Mouse (Mus musculus): ENCODE measurements at regions not wholly inside any gene's neighbourhood (a gene's known extent, or its start where the extent isn't known, plus 50 kb on each side); places are given as distances from the start of the nearest gene placed in this dataset.

DNA sequence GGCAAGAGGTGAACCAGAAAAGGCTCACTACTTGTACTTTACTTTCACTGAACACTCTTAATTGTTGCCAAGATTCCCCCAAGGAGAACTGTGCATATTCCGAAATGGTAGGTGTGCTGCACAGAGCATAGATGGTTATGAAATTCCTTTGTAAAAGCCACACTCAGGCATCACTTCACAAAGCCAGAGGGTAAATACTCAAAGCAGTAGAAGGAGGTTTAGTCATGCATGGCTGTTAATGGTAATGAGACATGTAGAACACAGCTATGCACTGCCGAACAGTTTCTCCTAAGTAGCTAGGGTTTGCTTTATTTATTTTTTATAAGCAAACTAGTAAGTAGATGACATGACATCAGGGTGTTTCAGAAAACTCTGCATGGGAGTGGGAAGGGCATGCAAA, 556.2 kb downstream of the Nedd1 start:
- H3K27ac ChIP-seq = no peak overlapping the region
- H3K4me3 ChIP-seq = no peak overlapping the region
- 59% methylated on average over 2 of the region's 2 CpGs for WGBS
- H3K36me3 ChIP-seq = no peaks in the 10 kb centered on the region
- H3K4me1 ChIP-seq = peaks cover 10% of the 10 kb centered on the region; the same call in 1 of the 2 replicates
- no peak overlapping the region for H3K4me2 ChIP-seq
- H3K9me3 ChIP-seq = no peaks in the 10 kb centered on the region
- peaks cover 44% of the 10 kb centered on the region for H3K27me3 ChIP-seq
- no peak for ATAC-seq (ENCODE audit: insufficient number of reproducible peaks, insufficient read depth, low FRiP score, low TSS enrichment, low read depth)
- no peak overlapping the region for H3K9ac ChIP-seq

DNA sequence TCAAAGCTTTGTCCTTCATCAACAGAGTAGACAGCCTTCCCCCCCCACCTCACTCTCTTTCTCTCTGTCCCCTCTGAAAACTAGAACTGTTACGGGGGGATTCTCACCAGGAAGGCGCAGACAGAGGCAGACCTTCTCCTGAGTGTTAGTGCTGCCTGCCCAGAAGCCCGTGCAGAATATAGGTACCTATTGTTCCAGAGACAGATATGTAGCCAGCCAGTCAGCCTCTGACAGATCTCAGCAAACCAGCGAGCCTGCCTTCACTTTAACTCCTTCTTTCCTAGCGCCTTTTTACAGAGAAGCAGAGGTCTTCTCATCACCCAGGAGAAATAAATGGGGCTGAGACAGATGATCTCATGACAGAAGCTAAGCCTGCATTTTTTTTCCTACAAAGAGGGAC, 557.2 kb downstream of the Nedd1 start:
- no peak overlapping the region for H3K9ac ChIP-seq

DNA sequence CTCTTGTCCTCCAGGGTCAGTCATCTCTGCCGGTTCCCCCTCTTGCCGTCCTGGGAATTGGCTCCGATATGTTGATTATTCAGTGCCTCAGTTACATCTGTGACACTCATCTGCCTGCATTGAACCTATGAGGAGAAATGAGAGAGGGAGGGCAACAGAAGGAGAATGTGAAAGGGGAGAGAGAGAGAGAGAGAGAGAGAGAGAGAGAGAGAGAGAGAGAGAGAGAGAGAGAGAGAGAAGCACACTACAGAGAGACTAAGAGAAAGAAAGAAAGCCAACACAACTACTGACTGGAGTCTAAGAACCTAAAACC, 557.6 kb downstream of the Nedd1 start:
- H3K27me3 ChIP-seq = peaks cover 44% of the 10 kb centered on the region
- no peaks in the 10 kb centered on the region for H3K36me3 ChIP-seq
- H3K27ac ChIP-seq = no peak overlapping the region
- no peak overlapping the region for H3K9ac ChIP-seq
- H3K4me2 ChIP-seq = 0 out of 2 replicates have a peak overlapping the region, but pooled peaks have one; percentile 5
- ATAC-seq (ENCODE audit: insufficient number of reproducible peaks, insufficient read depth, low FRiP score, low TSS enrichment, low read depth) = no peak
- H3K9me3 ChIP-seq = no peaks in the 10 kb centered on the region
- H3K4me1 ChIP-seq = peaks cover 10% of the 10 kb centered on the region; the same call in 1 of the 2 replicates
- 39% methylated on average over 3 of the region's 3 CpGs for WGBS
- no peak overlapping the region; the same call in 1 of the 2 replicates for H3K4me3 ChIP-seq

More for the DNA sequence above, 557.2 kb downstream of the Nedd1 start:
- Histone ChIP-seq H3K36me3 (no peaks in the 10 kb centered on the region), H3K27ac (no peak overlapping the region), H3K27me3 (peaks cover 44% of the 10 kb centered on the region), H3K4me1 (peaks cover 10% of the 10 kb centered on the region; the same call in 1 of the 2 replicates), H3K9me3 (no peaks in the 10 kb centered on the region), H3K4me2 (0 out of 2 replicates have a peak overlapping the region, but pooled peaks have one; percentile 5), H3K4me3 (no peak overlapping the region; the same call in 1 of the 2 replicates)
- no peak for ATAC-seq (ENCODE audit: insufficient number of reproducible peaks, insufficient read depth, low FRiP score, low TSS enrichment, low read depth)
- WGBS = 20% methylated on average over 5 of the region's 5 CpGs

DNA sequence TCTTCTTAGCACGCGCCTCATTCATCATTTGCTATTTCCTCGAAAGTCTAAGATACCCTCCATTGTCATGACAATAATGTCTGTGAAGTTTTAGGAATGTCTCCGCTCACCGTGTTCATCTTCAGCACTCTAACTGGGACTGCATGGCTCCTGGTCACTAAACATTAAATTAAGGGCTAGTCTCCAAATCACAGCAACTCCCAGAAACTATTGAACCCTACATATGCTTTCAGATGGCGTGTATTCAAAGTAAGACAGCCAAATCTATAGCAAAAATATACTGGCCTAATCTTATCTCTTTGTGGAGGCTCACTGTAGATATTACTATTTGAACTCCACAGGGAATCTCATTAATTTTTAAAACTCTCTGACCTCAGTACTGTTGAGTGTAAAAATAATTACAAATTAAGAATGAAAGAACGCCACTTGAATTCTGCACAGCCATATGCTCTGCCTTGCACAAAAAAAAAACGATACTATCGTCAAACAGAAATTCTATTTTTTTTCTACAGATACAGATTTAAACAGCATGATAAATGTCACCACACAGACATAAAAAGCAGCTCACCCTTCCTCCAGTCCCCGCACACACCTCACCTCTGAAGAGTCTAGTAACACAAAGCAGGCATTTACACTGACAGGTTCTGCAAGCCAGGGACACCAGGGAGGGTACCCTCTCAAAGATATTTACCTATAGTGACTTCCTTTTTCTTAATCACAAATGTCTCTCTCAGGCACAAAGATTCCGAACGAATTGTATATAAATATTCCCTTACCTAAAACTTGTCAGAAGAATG, 558.2 kb downstream of the Nedd1 start:
- Histone ChIP-seq H3K36me3 (no peaks in the 10 kb centered on the region), H3K27ac (no peak overlapping the region), H3K4me1 (peaks cover 10% of the 10 kb centered on the region; the same call in 1 of the 2 replicates), H3K9me3 (no peaks in the 10 kb centered on the region), H3K9ac (no peak overlapping the region), H3K4me2 (no peak overlapping the region), H3K4me3 (no peak overlapping the region), H3K27me3 (peaks cover 44% of the 10 kb centered on the region)
- 69% methylated on average over 12 of the region's 12 CpGs for WGBS
- no peak for ATAC-seq (ENCODE audit: insufficient number of reproducible peaks, insufficient read depth, low FRiP score, low TSS enrichment, low read depth)

DNA sequence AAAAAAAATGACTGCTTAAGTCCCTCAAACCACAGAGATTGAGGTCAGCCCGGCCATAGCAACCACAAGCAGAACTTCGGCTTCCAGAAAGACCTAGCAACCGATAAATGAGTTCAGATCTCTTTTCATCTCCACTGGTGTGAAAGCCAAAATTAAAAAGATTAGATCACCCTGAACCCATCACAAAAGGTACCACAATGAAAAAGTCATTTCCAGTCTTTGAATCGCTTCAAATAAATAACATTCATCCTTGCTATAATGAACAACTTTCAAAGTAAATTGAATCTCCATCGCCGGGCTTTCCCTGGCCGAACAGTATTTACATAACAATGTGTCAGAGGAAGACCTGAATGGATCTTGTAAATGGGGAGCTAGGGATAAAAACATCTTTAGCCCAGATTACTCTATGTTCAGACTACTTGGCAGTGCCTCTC, 559.1 kb downstream of the Nedd1 start:
- ATAC-seq (ENCODE audit: insufficient number of reproducible peaks, insufficient read depth, low FRiP score, low TSS enrichment, low read depth) = no peak
- peak overlapping the region; percentile 79 for H3K4me2 ChIP-seq
- H3K27ac ChIP-seq = no peak overlapping the region
- H3K36me3 ChIP-seq = no peaks in the 10 kb centered on the region
- H3K4me1 ChIP-seq = peaks cover 10% of the 10 kb centered on the region; the same call in 1 of the 2 replicates
- 7% methylated on average over 7 of the region's 7 CpGs for WGBS
- H3K9me3 ChIP-seq = no peaks in the 10 kb centered on the region
- peak overlapping the region; percentile 48 for H3K4me3 ChIP-seq
- H3K9ac ChIP-seq = no peak overlapping the region
- peaks cover 44% of the 10 kb centered on the region for H3K27me3 ChIP-seq

DNA sequence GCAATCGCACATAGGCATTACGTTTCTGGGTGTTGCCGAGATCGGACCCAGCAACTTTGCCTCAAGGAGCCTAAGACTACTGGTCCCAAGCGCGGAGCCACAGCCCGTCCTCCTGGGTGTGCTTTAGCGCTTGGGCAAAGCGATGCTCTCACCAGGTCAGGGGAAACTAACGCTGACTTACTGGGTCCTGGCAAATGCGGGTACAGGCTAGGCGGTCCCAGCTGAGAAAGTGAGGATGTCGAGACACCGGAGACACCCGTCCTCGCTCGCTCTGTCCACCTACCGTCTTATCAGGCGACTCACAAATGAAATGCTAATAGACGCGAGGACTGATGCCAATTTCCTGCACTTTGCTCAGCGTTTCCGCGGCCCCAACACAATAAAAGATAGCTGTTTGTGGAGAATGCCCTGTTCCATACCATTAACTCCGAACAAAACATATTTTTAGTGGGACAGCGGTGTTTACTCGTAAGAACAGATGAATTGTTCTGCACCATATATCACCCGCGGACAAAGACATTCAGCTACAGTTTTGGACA, 559.7 kb downstream of the Nedd1 start:
- WGBS = under 1% methylated on average over 29 of the region's 29 CpGs
- H3K27me3 ChIP-seq = peaks cover 44% of the 10 kb centered on the region
- no peaks in the 10 kb centered on the region for H3K9me3 ChIP-seq
- ATAC-seq (ENCODE audit: insufficient number of reproducible peaks, insufficient read depth, low FRiP score, low TSS enrichment, low read depth) = no peak
- peak overlapping the region; percentile 79 for H3K4me2 ChIP-seq
- no peak overlapping the region for H3K27ac ChIP-seq
- H3K36me3 ChIP-seq = no peaks in the 10 kb centered on the region
- peaks cover 10% of the 10 kb centered on the region; the same call in 1 of the 2 replicates for H3K4me1 ChIP-seq
- peak overlapping the region; percentile 64 for H3K9ac ChIP-seq
- H3K4me3 ChIP-seq = peak overlapping the region; percentile 48

DNA sequence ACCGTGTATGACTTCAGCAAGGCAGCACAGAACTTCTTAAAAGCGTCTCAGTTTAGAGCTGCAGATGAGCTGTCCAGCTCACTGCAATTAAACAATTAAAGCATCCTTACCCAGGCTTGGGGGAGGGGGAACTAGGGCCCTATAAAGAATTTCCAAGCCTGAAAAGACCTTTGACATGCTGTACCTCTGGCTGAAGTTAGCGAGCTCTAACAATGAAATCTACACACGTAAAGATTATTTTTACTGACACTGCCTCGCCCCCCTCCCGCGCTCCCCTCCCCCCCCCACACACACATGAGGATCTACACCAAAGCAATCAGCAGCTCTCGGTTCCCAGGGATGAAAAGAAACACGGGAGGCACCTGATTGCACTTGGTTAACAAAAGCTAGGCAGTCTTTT, 560.7 kb downstream of the Nedd1 start:
- Histone ChIP-seq H3K27me3 (peaks cover 44% of the 10 kb centered on the region), H3K36me3 (no peaks in the 10 kb centered on the region), H3K27ac (no peak overlapping the region), H3K4me3 (no peak overlapping the region), H3K9ac (no peak overlapping the region), H3K4me2 (peak overlapping the region; percentile 20; the same call in 1 of the 2 replicates), H3K9me3 (no peaks in the 10 kb centered on the region), H3K4me1 (peaks cover 10% of the 10 kb centered on the region; the same call in 1 of the 2 replicates)
- WGBS = 10% methylated on average over 9 of the region's 9 CpGs
- ATAC-seq (ENCODE audit: insufficient number of reproducible peaks, insufficient read depth, low FRiP score, low TSS enrichment, low read depth) = no peak

DNA sequence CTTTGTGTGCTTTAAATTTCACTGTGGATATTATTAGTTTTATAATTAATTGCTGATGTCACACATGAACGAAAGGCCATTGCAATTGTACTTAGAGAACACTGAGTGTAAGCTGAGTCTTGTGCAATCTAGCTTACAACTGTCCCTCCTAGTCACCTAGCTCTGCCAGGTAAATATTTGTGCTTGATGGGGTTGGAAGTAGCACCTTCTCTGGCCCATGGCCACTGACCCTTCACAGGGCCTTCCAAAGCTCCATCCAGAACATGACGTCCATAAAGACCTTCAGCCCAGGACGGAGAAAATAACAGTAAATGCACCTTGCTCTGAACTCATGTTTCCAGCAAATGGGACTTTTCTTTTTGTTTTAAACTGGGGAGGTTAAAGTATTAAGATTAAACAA, 576.0 kb downstream of the Nedd1 start:
- Histone ChIP-seq H3K9me3 (no peaks in the 10 kb centered on the region), H3K9ac (no peak overlapping the region), H3K27ac (no peak overlapping the region), H3K36me3 (no peaks in the 10 kb centered on the region), H3K27me3 (no peaks in the 10 kb centered on the region), H3K4me1 (no peaks in the 10 kb centered on the region), H3K4me2 (no peak overlapping the region), H3K4me3 (no peak overlapping the region)
- ATAC-seq (ENCODE audit: insufficient number of reproducible peaks, insufficient read depth, low FRiP score, low TSS enrichment, low read depth) = no peak
- 78% methylated on average over 3 of the region's 3 CpGs for WGBS

DNA sequence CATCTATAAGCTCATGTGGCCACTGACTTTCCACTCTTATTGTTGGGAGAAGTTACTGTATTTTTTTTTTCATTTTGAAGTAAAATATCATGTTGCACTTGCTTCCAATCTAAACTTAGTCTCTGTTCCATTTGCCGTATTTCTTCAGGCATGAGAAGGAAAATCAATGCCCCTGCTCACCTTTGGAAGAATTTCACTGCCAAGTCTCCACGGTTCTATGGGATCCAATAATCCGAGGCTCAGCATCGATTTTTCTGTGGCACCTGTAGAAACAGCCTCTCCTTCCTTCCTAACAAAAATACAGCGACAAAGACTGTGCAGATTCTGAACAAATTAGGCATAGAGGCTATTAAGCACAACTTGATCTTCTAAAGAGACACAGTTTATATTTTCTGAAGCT, 586.7 kb downstream of the Nedd1 start:
- no peaks in the 10 kb centered on the region for H3K4me1 ChIP-seq
- no peaks in the 10 kb centered on the region for H3K36me3 ChIP-seq
- WGBS = 78% methylated on average over 5 of the region's 5 CpGs
- no peak overlapping the region for H3K9ac ChIP-seq
- H3K9me3 ChIP-seq = no peaks in the 10 kb centered on the region
- no peak for ATAC-seq (ENCODE audit: insufficient number of reproducible peaks, insufficient read depth, low FRiP score, low TSS enrichment, low read depth)
- H3K4me3 ChIP-seq = no peak overlapping the region
- no peaks in the 10 kb centered on the region for H3K27me3 ChIP-seq
- H3K4me2 ChIP-seq = no peak overlapping the region
- no peak overlapping the region for H3K27ac ChIP-seq

DNA sequence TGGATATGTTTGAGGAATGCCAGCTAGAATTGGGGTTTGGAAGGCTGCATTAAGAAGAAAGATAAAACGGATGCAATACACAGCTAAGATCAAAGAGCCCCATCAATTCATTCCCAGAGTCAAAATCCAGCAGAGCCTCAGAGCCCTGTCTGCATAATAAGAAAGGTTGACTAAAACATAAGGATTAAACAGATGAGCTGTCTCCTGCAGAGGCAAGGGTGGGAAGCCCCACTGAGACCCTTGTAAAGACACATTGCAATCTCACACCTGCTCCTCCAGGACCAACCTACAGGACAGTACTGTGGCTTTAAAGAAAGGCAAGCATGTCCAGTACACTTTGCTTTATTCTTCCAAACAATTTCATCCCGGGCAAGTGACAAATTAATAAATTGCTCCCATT, 609.4 kb downstream of the Nedd1 start:
- Histone ChIP-seq H3K27me3 (no peaks in the 10 kb centered on the region), H3K4me1 (no peaks in the 10 kb centered on the region), H3K27ac (no peak overlapping the region), H3K9ac (no peak overlapping the region), H3K36me3 (no peaks in the 10 kb centered on the region), H3K9me3 (no peaks in the 10 kb centered on the region), H3K4me2 (no peak overlapping the region), H3K4me3 (no peak overlapping the region)
- no peak for ATAC-seq (ENCODE audit: insufficient number of reproducible peaks, insufficient read depth, low FRiP score, low TSS enrichment, low read depth)
- WGBS = 26% methylated on average over 2 of the region's 2 CpGs

DNA sequence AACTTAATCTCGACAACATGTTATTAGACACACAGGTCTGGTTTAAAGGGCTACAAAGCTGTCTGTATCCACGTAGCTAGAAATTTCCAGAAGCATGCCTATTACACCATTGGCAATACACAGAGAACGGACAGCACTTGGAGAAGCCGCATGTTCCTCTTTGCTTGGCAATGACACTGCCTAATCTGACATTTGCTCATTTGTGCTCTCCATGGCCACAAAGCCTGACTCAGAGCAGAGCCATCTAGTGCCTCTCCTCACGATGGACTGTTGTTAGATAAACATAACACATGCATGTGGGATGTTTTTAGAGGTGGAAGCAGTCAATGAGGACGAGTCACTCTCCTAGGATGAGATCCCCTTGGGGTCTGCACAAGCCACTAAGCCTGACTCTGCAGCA, 615.9 kb downstream of the Nedd1 start:
- Histone ChIP-seq H3K4me2 (no peak overlapping the region), H3K9ac (no peak overlapping the region), H3K27ac (no peak overlapping the region), H3K9me3 (no peaks in the 10 kb centered on the region), H3K4me3 (no peak overlapping the region), H3K36me3 (no peaks in the 10 kb centered on the region), H3K4me1 (no peaks in the 10 kb centered on the region), H3K27me3 (no peaks in the 10 kb centered on the region)
- no peak for ATAC-seq (ENCODE audit: insufficient number of reproducible peaks, insufficient read depth, low FRiP score, low TSS enrichment, low read depth)
- 78% methylated on average over 6 of the region's 6 CpGs for WGBS

DNA sequence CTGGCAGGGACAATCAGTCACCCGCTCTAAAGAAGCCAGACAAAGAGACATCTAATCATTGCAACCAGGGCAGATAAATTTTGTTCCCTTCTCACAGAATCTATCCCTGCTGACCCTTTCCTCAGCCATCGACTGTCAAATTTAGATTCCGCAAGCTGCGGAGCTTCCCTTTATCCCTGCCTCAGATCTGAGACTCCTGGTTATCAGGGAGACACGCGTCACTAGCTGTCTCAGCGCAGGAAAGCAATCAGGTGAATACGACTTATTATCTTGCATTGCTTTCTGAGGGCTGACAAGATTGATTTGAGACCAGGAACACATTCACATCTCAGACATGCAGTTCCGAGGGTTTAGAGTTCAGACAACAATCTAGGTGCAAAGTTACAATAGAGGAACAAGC, 618.3 kb downstream of the Nedd1 start:
- no peak overlapping the region for H3K27ac ChIP-seq
- no peak overlapping the region for H3K9ac ChIP-seq
- no peak for ATAC-seq (ENCODE audit: insufficient number of reproducible peaks, insufficient read depth, low FRiP score, low TSS enrichment, low read depth)
- WGBS = 72% methylated on average over 9 of the region's 9 CpGs
- H3K9me3 ChIP-seq = no peaks in the 10 kb centered on the region
- H3K4me3 ChIP-seq = no peak overlapping the region
- H3K4me1 ChIP-seq = no peaks in the 10 kb centered on the region
- no peaks in the 10 kb centered on the region for H3K27me3 ChIP-seq
- no peak overlapping the region for H3K4me2 ChIP-seq
- no peaks in the 10 kb centered on the region for H3K36me3 ChIP-seq
